Mouse (Mus musculus) left cerebral cortex, postnatal 14 days (tissue): ENCODE measurements around the gene Sfrp5. TPM values are rescaled to one million over a fixed set of nuclear protein-coding genes. Genes with fewer than 3 reads are reported as not detected.

ENCODE experiments used
- DNase-seq, 2 experiments: peaks; one replicate each; pipeline ENCODE4 v3.0.0; 2021 to 2022; ENCODE audit warnings: low spot score in 2 of 2, mixed read lengths in 1 of 2
- intact Hi-C: fragments of 180-260 bp; cut with DNase I; formaldehyde crosslinking; loops from one replicate; pipeline ENCODE4 v1.15.1; 2025
- total RNA-seq, 2 experiments: library from RNA; stranded (reverse); gene quantifications; 2 replicates each; pipeline ENCODE4 v1.2.3; 2021

Sfrp5 gene
- total RNA-seq, 2 experiments from 2014 or later, result 0.31 to 0.80 TPM

- intact Hi-C loops, result no loop called here
- no peak for DNase-seq
Measured at GRCm38 (mm10) chr19:42205201-42205600, 3.1 kb upstream of the Sfrp5 start.

DNA sequence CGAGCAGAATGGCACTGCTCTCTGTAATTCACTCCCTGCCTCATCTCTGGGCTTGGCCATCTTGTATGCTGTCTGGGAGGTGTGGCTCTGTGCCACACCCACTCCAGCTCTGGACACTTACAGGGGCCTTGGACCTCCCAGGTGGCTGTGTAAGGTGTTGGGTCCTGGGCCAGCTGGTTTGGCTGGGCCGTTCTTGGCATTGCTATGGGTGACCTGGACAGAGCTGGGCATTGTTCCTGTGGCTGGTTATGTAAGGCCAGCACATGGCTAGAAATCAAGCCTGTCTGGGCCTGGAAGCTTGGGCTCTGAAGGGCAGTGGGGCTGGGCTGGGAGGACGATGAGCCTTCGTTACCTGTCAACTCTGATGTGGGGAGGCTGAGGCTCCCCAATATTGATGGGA lies 2.3 kb upstream of the Sfrp5 start:
- intact Hi-C loops, result no loop called here
- no peak for DNase-seq

DNA sequence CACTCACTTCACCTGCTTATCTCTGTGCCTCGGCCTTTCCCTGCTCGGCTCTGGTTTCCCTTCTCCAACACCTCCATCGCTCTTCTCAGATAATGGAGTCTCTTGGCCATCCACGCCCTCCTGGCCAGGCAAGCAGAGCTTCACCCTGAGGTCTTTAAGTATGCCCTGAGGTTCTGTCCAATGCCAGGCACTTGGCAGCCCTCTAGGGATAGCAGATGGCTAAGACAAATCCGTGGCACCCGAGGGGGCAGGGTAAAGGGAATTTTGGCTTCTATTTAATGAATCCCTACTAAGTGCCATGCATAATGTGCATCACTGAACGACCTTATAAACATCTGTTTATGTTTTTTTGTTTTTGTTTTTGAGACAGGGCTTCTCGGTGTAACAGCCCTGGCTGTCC lies 415 bp upstream of the Sfrp5 start:
- intact Hi-C loops, result no loop called here
- DNase-seq, result no peak

DNA sequence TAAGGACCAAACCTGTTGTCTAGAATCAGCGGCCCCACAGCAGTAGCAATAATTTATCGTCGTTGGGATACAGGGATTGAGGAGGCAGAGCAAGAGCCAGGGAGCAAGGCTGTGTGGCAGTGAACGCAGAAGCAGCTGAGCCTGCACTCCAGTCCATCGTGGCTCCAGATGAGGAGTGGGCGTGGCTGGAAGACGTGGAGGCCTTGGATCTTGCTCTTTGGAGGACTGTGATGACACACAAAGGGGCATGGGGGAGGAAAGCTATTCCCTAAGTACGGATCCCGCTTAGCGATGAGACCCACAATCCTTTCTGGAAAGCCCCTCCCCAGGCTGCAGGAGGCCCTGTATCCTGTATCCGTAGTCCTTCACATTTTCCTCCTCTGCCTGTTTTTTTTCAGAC lies 4.0 kb downstream of the Sfrp5 start:
- intact Hi-C loops, result no loop called here
- no peak for DNase-seq

- no peak for DNase-seq
- intact Hi-C loops, result no loop called here
Measured at GRCm38 (mm10) chr19:42197066-42197465, 5.0 kb downstream of the Sfrp5 start.

DNA sequence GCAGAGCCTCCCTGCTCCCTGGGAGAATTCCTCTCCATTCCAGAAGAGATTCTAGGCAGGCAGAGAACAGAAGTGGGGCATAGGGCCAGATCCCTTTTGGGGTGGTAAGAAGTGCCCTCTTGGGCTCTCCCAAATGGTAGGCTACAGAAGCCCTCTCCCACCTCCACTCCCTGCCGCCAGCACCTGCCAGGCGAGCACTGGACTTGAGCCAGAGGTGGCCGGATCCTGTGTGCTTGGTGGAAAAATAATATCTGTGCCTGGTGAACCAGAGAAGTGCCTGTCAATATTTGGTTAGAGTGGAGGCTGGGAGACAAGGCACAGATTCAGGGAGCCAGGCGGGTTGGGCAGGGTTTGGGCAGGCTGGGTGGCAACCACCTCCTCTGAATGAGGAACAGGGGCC lies 5.7 kb downstream of the Sfrp5 start:
- intact Hi-C loops, result no loop called here
- DNase-seq, result no peak

DNA sequence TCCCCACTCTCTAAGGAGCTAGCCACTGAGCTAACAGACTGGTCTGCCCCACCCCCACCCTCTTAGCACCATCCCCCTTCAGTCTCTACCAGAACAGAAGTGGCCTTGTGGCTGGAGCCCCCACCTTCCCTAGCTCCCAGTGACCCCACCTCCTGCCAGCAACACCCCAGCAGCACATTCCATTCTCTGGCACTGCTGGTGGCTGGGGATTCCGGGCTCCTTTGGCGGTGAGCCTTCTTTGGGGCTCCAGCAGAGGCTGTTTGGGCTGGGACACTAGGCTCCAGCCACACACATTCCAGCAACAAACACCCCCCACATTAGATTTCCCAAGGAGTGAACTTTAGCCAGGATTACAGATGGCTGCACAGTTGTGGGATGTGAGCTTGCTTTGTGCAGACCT lies 8.7 kb downstream of the Sfrp5 start:
- peak in 1 of 2 experiments; percentile 52 for DNase-seq
- intact Hi-C loops, result loop anchor here (5.0 kb wide), 1 partner anchor 79 kb away; no protein-coding TSS in a partner anchor

GRCm38 (mm10) chr19:42190494-42190893 lies 11.6 kb downstream of the Sfrp5 start:
- intact Hi-C loops, result loop anchor here (5.0 kb wide), 1 partner anchor 82 kb away; no protein-coding TSS in a partner anchor
- peak in 1 of 2 experiments; percentile 64 for DNase-seq

DNA sequence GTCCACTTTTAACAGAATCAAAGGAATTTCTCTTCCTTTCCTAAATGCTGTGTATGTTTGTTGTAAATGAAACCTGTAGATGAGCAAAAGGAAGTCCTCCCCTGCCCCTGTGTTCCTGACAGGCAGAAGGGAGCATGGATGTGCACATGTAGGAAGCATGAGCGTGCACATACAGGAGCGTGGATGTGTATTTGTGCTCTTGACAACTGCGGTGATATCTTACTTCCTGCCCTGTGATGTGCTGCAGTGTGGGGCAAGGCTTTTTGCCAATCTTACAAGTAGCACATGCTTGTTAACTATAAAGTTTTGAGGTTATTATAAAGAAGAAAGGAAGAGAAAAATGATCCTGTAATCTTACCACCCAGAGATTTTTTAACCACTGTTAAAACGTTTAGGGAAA lies 12.3 kb downstream of the Sfrp5 start:
- DNase-seq, result no peak
- intact Hi-C loops, result loop anchor here (5.0 kb wide), 1 partner anchor 83 kb away; no protein-coding TSS in a partner anchor

DNA sequence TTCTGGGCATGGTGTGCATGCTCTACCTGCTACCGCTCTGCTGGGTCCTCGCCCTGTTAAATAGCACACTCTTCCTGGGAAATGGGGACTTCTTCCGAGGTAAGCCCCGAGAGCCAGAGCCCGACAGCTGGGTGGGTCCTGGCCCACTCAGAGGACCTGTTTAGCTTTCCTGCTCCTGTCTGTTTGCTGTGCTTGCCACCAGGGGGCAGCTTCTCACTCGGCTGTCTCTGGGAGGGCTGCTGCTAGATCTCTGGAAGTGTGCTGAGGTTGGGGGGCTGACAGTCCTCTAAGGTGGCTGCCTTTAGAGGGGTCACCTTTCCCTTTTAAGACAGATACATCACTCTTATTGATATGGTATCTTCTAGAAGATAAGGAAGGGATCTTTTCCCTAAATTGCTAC lies 19.4 kb downstream of the Sfrp5 start:
- no peak for DNase-seq
- intact Hi-C loops, result no loop called here

GRCm38 (mm10) chr19:42179356-42179755 lies 22.7 kb downstream of the Sfrp5 start:
- no peak for DNase-seq
- intact Hi-C loops, result no loop called here

DNA sequence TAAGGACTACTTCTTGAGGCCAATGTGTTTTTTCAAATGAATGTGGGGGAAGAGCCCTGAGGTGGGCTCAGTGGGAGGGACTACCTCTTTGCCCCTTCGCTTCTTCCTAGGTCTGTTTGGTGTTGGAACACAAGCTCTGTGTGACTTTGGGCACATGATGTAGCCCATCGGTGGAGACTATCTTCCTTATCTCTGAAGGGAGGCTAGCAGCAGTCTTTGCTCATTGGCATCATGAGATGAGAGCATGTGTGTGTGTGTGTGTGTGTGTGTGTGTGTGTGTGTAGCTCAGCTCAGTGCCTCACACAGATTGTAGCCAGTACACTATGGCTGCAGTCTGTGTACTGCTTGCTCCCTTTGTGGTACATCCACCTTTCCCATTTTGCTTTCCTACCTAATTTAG lies 24.6 kb downstream of the Sfrp5 start:
- intact Hi-C loops, result no loop called here
- DNase-seq, result no peak

GRCm38 (mm10) chr19:42176841-42177240 lies 25.2 kb downstream of the Sfrp5 start:
- no peak for DNase-seq
- intact Hi-C loops, result no loop called here

DNA sequence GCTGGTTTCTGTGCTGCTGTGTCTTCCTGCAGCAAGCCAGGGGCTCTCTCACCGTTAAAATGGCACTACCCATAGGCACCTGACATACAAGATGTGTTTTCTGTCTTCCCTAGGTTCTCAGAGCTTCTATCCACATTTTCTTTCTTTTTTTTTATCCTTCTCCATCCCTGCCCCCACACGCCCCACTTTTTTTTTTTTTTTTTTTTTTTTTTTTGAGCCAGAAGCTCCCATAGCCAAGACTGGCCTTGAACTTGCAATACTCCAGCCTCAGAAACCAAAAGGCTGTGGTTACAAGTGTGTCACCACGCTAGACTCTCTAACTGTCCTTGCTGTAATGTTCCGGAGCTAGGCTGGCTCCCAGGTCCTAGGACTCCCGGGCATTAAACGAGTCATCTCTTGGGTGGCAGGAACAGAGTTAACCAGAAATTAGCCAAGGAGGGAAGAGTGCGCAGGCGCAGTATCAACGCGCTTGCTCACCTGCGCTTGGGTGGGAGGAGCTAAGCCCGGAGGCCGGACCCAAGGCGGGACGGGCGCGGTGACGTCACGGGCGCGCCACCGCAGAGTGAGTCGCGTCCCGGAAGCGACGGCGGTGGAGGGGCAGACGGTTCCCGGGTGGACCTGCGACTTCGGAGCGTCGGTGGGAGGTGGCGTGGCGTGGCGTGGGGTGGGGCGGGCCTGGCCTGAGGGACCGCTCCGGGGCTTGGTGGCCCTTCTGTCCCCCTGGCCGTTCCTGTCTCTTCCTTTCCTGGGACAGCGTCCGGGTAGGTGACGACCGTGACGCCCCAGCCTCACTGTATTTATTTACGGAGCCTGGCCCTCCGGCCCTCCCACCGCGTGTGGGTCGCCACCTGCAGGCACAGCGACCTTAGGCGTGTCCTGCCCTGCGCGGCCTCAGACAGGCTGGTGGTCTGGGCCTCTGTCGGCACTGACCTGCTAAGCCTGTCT lies 31.8 kb downstream of the Sfrp5 start:
- DNase-seq, result peak; percentile 94 to 95
- intact Hi-C loops, result no loop called here

DNA sequence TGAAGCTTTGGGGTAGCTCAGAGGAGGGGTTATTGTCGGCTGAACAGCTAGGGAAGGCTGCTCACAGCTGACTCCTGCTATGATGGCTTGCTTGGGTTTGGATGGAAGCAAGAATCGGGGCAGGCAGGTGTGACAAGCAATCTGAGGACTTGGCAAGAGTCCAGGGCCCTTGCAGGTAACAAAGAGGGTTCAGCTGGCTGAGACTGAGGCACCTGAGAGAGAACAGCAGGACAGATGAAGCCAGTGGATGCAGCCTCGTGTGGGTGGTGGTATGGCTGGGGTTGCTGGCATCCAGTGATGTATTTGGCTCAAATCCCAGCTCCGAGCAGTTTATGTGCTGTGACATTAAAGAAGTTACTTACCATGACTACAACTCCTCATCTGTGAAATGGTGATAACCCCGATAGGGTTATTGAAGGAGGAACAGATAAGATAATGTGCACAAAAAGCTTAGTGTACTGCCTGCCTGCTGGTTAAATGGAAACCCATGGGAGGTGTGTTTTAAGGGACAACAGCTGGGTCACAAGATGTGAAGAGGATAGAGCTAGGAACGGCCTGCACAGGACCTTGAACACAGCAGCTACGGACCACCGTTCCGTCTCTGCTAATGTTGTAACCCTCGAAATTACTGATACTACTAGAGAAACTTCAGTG lies 32.6 kb downstream of the Sfrp5 start:
- DNase-seq, result peak in 1 of 2 experiments; percentile 50

DNA sequence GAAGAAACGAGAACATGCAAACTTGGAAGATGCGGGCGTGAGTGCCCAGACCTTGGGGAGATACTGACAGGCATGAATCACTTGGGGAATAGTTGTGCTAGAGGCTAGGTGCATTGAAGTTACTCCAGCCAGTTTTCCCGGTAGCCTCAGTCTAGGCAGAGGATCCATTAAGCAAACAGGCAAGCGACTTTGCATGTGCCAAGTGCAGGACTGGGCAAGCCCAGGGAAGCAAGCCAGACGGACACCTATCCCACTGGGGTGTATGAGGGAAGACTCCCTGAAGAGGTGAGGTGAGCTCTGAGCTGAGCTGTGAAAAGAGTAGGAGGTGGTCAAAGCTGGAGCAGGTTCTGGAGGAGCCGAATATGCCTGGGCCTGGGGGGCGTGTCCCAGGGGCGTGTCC lies 34.6 kb downstream of the Sfrp5 start:
- no peak for DNase-seq
- intact Hi-C loops, result loop anchor here (5.0 kb wide), 1 partner anchor 75 kb away; the partner anchor contains the start of gene Pi4k2a

More for the DNA sequence above, 32.6 kb downstream of the Sfrp5 start:
- intact Hi-C loops, result loop anchor here (5.0 kb wide), 1 partner anchor 77 kb away; the partner anchor contains the start of gene Pi4k2a

DNA sequence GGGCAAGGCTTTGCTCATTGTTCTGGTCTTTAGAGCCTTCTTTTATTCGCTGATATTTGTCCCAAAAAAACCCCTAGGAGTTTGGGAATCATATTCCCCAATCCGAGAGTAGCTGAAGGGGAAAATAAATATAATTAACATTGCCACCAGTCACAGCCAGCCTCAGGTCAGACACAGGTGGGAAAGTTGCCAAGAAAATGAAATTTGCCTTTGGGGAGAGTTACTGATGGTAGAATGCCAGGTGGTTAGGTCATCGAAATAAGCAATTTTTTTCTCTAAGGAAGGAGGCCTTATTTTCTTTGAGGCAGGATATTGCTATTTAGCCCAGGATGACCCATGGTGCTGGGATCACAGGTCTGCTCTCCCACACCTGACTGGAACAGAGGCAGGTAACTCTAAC lies 35.3 kb downstream of the Sfrp5 start:
- intact Hi-C loops, result loop anchor here (5.0 kb wide), 1 partner anchor 74 kb away; the partner anchor contains the start of gene Pi4k2a

DNA sequence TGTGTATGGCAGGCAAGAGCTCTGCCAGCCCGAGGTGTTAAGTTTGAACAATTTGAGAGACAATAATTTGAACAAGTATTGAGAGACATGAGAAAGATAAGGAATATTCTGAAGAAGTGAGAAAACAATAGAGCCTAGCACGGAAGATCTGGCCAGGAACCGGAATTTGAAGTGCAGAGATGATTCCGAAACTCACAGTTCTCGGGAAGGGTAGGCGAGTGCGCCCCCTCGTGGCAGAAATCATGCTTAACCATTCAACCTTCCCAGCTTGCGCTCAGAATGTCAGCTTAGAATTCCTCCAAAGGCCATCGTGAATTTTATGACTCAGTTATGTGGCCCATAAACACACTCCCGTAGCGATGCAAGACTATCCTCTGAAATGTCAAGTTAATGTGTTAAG lies 35.9 kb downstream of the Sfrp5 start:
- intact Hi-C loops, result loop anchor here (5.0 kb wide), 1 partner anchor 74 kb away; the partner anchor contains the start of gene Pi4k2a
- peak; percentile 88 to 93 for DNase-seq

More for the DNA sequence above, 35.3 kb downstream of the Sfrp5 start:
- no peak for DNase-seq

GRCm38 (mm10) chr19:42164188-42164587 lies 37.9 kb downstream of the Sfrp5 start:
- DNase-seq, result no peak
- intact Hi-C loops, result no loop called here

- intact Hi-C loops, result no loop called here
Measured at GRCm38 (mm10) chr19:42163764-42164163, 38.3 kb downstream of the Sfrp5 start, which contains the start of gene Zfyve27. TSS of gene Zfyve27 (plus strand) at chr19:42163951.

More at GRCm38 (mm10) chr19:42163764-42164163, 38.3 kb downstream of the Sfrp5 start, which contains the start of gene Zfyve27:
- no peak for DNase-seq
